Mouse (Mus musculus): ENCODE results near the gene Sult1e1. TPM values are rescaled to one million over a fixed set of nuclear protein-coding genes. Genes with fewer than 3 reads are reported as not detected.

Gene Sult1e1
- polyA plus RNA-seq, 1 experiment from 2014 or later: not detected

DNA sequence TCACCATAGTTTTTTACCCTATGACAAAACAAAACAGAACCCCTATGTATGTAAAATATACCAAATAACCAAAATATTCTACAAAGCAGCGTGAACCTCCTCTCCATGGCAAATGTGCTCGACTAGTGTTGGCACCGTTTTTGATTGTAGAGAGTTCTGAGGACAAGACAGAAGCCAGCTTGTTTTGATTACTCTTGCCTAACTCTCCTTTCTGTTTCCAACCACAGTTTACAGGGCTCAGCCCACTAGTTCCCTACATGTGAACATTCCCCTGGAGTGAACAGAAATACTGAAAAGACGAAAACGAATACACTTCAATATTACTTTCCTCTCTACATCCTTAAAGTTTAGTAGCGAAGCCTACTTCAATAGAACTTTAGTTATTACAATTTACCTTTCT is 18.6 kb downstream of the Sult1e1 start:
- Histone ChIP-seq H3K9me3 (ENCODE audit: control insufficient read depth, low read length) (no peaks in the 10 kb centered on the region), H3K9ac (no peak overlapping the region), H3K4me3 (replicated peaks; ENCODE audit: low read length) (no peak overlapping the region), H3K36me3 (replicated peaks; ENCODE audit: control insufficient read depth, insufficient read depth) (no peaks in the 10 kb centered on the region), H3K4me1 (replicated peaks; ENCODE audit: control insufficient read depth, insufficient read depth, low read length) (no peaks in the 10 kb centered on the region), H3K4me2 (replicated peaks) (no peak overlapping the region), H3K27me3 (ENCODE audit: control insufficient read depth, insufficient read depth, low read length) (no peaks in the 10 kb centered on the region), H3K27ac (no peak overlapping the region)
- 91% methylated on average over 6 of the region's 6 CpGs for WGBS
- no peak for ATAC-seq (ENCODE audit: low FRiP score)
- no peak for DNase-seq (ENCODE audit: low spot score)

- DNase-seq (ENCODE audit: low spot score): no peak
- Histone ChIP-seq H3K4me1 (replicated peaks; ENCODE audit: control insufficient read depth, insufficient read depth, low read length) (no peaks in the 10 kb centered on the region), H3K9ac (no peak within 1 kb of the TSS), H3K9me3 (ENCODE audit: control insufficient read depth, low read length) (no peaks in the 10 kb centered on the region), H3K27me3 (ENCODE audit: control insufficient read depth, insufficient read depth, low read length) (no peaks in the 10 kb centered on the region), H3K27ac (no peak within 1 kb of the TSS), H3K36me3 (replicated peaks; ENCODE audit: control insufficient read depth, insufficient read depth) (no peaks in the 10 kb centered on the region), H3K4me3 (replicated peaks; ENCODE audit: low read length) (no peak within 1 kb of the TSS), H3K4me2 (replicated peaks) (no peak within 1 kb of the TSS)
- ATAC-seq (ENCODE audit: low FRiP score): no peak
- WGBS: 79% methylated on average over 5 of the region's 5 CpGs
Observed at GRCm38 (mm10) chr5:87568845-87569244, 22.5 kb downstream of the Sult1e1 start, which contains the start of gene Sult1d1. Sult1d1 (minus strand) TSS chr5:87569027.

DNA sequence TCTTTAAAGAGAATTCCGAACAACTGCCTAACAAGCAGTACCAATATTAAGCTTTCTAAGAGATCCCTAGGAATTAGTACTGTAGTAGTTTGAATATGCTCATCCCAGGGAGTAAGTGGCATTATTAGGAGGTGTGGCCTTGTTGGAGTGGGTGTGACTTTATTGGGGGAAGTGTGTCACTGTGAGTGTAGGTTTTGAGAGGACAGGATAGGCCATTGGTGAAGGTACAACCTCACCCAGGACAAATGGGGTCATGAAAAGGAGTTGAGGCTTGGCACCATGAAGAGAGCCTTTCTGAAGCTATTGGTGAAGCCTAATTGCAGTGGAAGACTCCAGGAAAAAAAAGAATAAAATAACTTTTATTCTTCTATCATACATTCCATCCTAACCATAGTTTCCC is 24.1 kb downstream of the Sult1e1 start:
- H3K9me3 ChIP-seq (ENCODE audit: control insufficient read depth, low read length): no peaks in the 10 kb centered on the region
- no peak for DNase-seq (ENCODE audit: low spot score)
- no peaks in the 10 kb centered on the region for H3K27me3 ChIP-seq (ENCODE audit: control insufficient read depth, insufficient read depth, low read length)
- no peaks in the 10 kb centered on the region for H3K36me3 ChIP-seq (replicated peaks; ENCODE audit: control insufficient read depth, insufficient read depth)
- ATAC-seq (ENCODE audit: low FRiP score): no peak
- no peak overlapping the region for H3K4me2 ChIP-seq (replicated peaks)
- H3K4me3 ChIP-seq (replicated peaks; ENCODE audit: low read length): no peak overlapping the region
- no peak overlapping the region for H3K9ac ChIP-seq
- H3K27ac ChIP-seq: no peak overlapping the region
- WGBS: 87% methylated on average over 1 of the region's 1 CpGs
- H3K4me1 ChIP-seq (replicated peaks; ENCODE audit: control insufficient read depth, insufficient read depth, low read length): no peaks in the 10 kb centered on the region

GRCm38 (mm10) chr5:87562966-87563365 is 28.4 kb downstream of the Sult1e1 start:
- Histone ChIP-seq H3K4me1 (replicated peaks; ENCODE audit: control insufficient read depth, insufficient read depth, low read length) (no peaks in the 10 kb centered on the region), H3K27ac (no peak overlapping the region), H3K9me3 (ENCODE audit: control insufficient read depth, low read length) (no peaks in the 10 kb centered on the region), H3K36me3 (replicated peaks; ENCODE audit: control insufficient read depth, insufficient read depth) (no peaks in the 10 kb centered on the region), H3K4me3 (replicated peaks; ENCODE audit: low read length) (no peak overlapping the region), H3K9ac (no peak overlapping the region), H3K27me3 (ENCODE audit: control insufficient read depth, insufficient read depth, low read length) (no peaks in the 10 kb centered on the region), H3K4me2 (replicated peaks) (no peak overlapping the region)
- no peak for ATAC-seq (ENCODE audit: low FRiP score)
- DNase-seq (ENCODE audit: low spot score): no peak

DNA sequence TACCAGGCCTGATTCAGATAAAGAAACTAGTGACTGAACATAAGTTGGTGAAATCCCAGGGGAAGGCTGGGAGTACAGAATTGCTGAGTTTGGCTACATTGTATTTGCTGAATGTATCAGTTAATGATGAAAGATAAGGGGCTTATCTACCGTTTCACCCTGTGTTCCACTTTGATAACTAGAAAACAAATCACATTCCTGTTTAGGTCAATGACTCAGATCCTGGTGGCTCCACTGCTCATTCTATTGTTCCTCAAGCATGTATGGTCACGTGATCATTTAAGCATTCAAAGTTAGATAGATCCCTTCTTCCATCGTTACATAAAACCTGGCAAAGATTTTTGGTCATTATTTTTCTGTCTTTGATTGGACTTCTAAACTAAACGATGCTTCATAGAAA is 28.9 kb downstream of the Sult1e1 start:
- Histone ChIP-seq H3K27ac (no peak overlapping the region), H3K9ac (no peak overlapping the region), H3K36me3 (replicated peaks; ENCODE audit: control insufficient read depth, insufficient read depth) (no peaks in the 10 kb centered on the region), H3K4me2 (replicated peaks) (no peak overlapping the region), H3K9me3 (ENCODE audit: control insufficient read depth, low read length) (no peaks in the 10 kb centered on the region), H3K27me3 (ENCODE audit: control insufficient read depth, insufficient read depth, low read length) (no peaks in the 10 kb centered on the region), H3K4me3 (replicated peaks; ENCODE audit: low read length) (no peak overlapping the region), H3K4me1 (replicated peaks; ENCODE audit: control insufficient read depth, insufficient read depth, low read length) (no peaks in the 10 kb centered on the region)
- ATAC-seq (ENCODE audit: low FRiP score) (no peak), DNase-seq (ENCODE audit: low spot score) (no peak)
- WGBS: 83% methylated on average over 4 of the region's 4 CpGs

DNA sequence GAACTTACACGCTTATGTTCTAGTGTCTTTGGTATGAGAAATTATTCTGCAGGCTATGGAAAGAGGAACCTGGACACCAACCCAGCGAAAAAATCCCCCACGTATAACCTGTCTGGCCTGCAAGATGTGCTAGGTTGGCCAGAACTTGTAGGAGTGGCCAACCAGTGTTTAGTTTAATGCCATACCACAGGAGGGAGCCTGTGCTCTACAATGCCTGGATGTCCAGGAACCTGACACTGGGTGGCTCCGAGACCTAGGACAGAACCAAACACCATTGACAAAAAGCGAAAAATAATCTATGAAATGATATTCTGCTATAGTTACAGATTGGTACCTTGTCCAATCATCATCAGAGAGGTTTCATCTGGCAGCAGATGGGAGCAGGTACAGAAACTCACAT is 31.2 kb downstream of the Sult1e1 start:
- WGBS: 84% methylated on average over 5 of the region's 5 CpGs
- no peak for ATAC-seq (ENCODE audit: low FRiP score)

DNA sequence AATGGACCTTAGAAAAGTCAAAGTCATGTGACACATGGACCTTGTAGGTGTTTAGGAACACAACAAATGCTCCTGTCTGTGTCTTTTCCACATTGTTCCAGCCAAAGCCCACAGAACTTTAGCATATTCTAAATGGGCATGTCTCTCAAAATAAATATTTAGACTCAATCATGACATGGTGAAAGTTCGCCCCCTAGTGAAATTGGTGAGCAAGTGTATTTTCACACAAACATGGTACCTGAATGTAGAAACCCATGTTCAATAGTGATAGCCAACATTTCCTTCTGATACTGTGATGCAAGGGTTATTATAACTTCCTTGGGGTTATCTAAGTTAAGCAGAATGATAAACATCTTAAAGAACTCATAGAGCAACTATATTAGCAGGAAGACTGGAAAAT is 40.5 kb downstream of the Sult1e1 start:
- no peak for ATAC-seq (ENCODE audit: low FRiP score)
- Histone ChIP-seq H3K4me1 (replicated peaks; ENCODE audit: control insufficient read depth, insufficient read depth, low read length) (no peaks in the 10 kb centered on the region), H3K9me3 (ENCODE audit: control insufficient read depth, low read length) (no peaks in the 10 kb centered on the region), H3K9ac (no peak overlapping the region), H3K36me3 (replicated peaks; ENCODE audit: control insufficient read depth, insufficient read depth) (no peaks in the 10 kb centered on the region), H3K27me3 (ENCODE audit: control insufficient read depth, insufficient read depth, low read length) (no peaks in the 10 kb centered on the region), H3K4me2 (replicated peaks) (no peak overlapping the region), H3K27ac (no peak overlapping the region), H3K4me3 (replicated peaks; ENCODE audit: low read length) (no peak overlapping the region)
- no peak for DNase-seq (ENCODE audit: low spot score)
- WGBS: 37% methylated on average over 1 of the region's 1 CpGs

More for the DNA sequence above, 31.2 kb downstream of the Sult1e1 start:
- Histone ChIP-seq H3K4me2 (replicated peaks) (no peak overlapping the region), H3K27me3 (ENCODE audit: control insufficient read depth, insufficient read depth, low read length) (no peaks in the 10 kb centered on the region), H3K9me3 (ENCODE audit: control insufficient read depth, low read length) (no peaks in the 10 kb centered on the region), H3K4me1 (replicated peaks; ENCODE audit: control insufficient read depth, insufficient read depth, low read length) (no peaks in the 10 kb centered on the region), H3K9ac (no peak overlapping the region), H3K4me3 (replicated peaks; ENCODE audit: low read length) (no peak overlapping the region), H3K36me3 (replicated peaks; ENCODE audit: control insufficient read depth, insufficient read depth) (no peaks in the 10 kb centered on the region), H3K27ac (no peak overlapping the region)
- no peak for DNase-seq (ENCODE audit: low spot score)

- Histone ChIP-seq H3K9ac (no peak within 1 kb of the TSS), H3K36me3 (replicated peaks; ENCODE audit: control insufficient read depth, insufficient read depth) (no peaks in the 10 kb centered on the region), H3K9me3 (ENCODE audit: control insufficient read depth, low read length) (no peaks in the 10 kb centered on the region), H3K4me2 (replicated peaks) (no peak within 1 kb of the TSS), H3K27ac (no peak within 1 kb of the TSS), H3K27me3 (ENCODE audit: control insufficient read depth, insufficient read depth, low read length) (no peaks in the 10 kb centered on the region), H3K4me1 (replicated peaks; ENCODE audit: control insufficient read depth, insufficient read depth, low read length) (no peaks in the 10 kb centered on the region), H3K4me3 (replicated peaks; ENCODE audit: low read length) (no peak within 1 kb of the TSS)
- DNase-seq (ENCODE audit: low spot score) (no peak), ATAC-seq (ENCODE audit: low FRiP score) (no peak)
- WGBS: 87% methylated on average over 2 of the region's 2 CpGs
Observed at GRCm38 (mm10) chr5:87538111-87538510, 53.3 kb downstream of the Sult1e1 start, which contains the start of gene Sult1b1. Sult1b1 (minus strand) TSS chr5:87538195.

GRCm38 (mm10) chr5:87535994-87536644 is 55.3 kb downstream of the Sult1e1 start:
- Histone ChIP-seq H3K4me2 (replicated peaks) (no peak overlapping the region), H3K9ac (no peak overlapping the region), H3K27me3 (ENCODE audit: control insufficient read depth, insufficient read depth, low read length) (no peaks in the 10 kb centered on the region), H3K9me3 (ENCODE audit: control insufficient read depth, low read length) (no peaks in the 10 kb centered on the region), H3K36me3 (replicated peaks; ENCODE audit: control insufficient read depth, insufficient read depth) (no peaks in the 10 kb centered on the region), H3K27ac (no peak overlapping the region), H3K4me3 (replicated peaks; ENCODE audit: low read length) (no peak overlapping the region), H3K4me1 (replicated peaks; ENCODE audit: control insufficient read depth, insufficient read depth, low read length) (no peaks in the 10 kb centered on the region)
- ATAC-seq (ENCODE audit: low FRiP score) (no peak), DNase-seq (ENCODE audit: low spot score) (no peak)
- 62% methylated on average over 4 of the region's 4 CpGs for WGBS

GRCm38 (mm10) chr5:87532288-87532687 is 59.1 kb downstream of the Sult1e1 start:
- no peak overlapping the region for H3K27ac ChIP-seq
- no peak overlapping the region for H3K4me3 ChIP-seq (replicated peaks; ENCODE audit: low read length)
- WGBS: 77% methylated on average over 2 of the region's 2 CpGs
- H3K9me3 ChIP-seq (ENCODE audit: control insufficient read depth, low read length): no peaks in the 10 kb centered on the region
- no peaks in the 10 kb centered on the region for H3K36me3 ChIP-seq (replicated peaks; ENCODE audit: control insufficient read depth, insufficient read depth)
- DNase-seq (ENCODE audit: low spot score) (no peak), ATAC-seq (ENCODE audit: low FRiP score) (no peak)
- no peak overlapping the region for H3K4me2 ChIP-seq (replicated peaks)
- no peaks in the 10 kb centered on the region for H3K27me3 ChIP-seq (ENCODE audit: control insufficient read depth, insufficient read depth, low read length)
- no peaks in the 10 kb centered on the region for H3K4me1 ChIP-seq (replicated peaks; ENCODE audit: control insufficient read depth, insufficient read depth, low read length)
- no peak overlapping the region for H3K9ac ChIP-seq
